Mouse (Mus musculus): Measurements from ENCODE around the gene Mtg1. TPM values are rescaled to one million over a fixed set of nuclear protein-coding genes. Genes with fewer than 3 reads are reported as not detected.

Gene Mtg1
- polyA plus RNA-seq (2015; fragmentation: Nextera tagmentation; extraction: Ambion mirVana), result 32.4 and 34.8 TPM in 2 replicates

DNA sequence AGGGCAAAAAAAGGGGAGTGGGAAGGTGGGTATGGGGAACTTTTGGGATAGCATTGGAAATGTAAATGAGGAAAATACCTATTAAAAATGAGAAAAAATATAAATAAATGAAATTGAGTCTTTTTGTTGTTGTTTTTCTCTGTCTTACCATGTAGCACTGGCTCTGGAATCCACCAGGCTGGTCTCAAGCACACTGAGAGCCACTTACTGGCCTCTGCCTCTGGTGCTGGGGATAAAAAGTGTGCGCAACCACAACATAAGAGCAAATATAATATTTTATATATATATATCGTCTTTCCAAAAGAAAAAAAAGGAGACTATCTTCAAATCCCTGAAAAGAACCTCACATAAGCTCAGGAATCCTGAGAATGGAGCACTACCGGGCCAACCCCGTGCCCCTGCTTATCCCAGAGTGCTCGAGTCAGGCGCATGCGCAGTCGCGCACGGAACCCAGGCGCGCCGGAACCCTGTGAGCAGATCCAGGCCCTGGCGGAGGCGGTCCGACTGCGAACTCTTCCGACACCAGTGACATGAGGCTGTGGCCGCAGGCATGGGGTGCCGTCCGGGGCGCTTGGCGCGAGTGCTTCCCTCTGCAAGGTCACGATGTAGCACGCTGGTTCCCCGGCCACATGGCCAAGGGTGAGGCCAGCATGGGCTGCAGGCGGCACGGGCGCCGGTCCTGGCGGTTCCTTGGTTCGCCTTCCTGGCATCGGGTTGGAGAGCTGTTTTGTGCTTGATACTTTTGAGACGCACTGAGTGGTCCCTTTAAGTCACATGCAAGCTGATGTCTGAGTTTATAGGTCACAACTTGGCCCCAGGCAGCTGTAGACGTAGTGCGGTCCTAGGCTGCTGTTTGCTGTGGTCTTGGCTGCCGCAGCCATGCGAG lies at the start of gene Mtg1:
Gene Mtg1, plus strand, starts transcription at position 430 of the 886 bp plus-strand sequence.
- Histone ChIP-seq H3K27ac (peak within 1 kb of the TSS; percentile 90), H3K4me3 (peak within 1 kb of the TSS; percentile 97), H3K9ac (peak within 1 kb of the TSS; percentile 96), H3K27me3 (replicated peaks) (no peaks in the 10 kb centered on the region), H3K4me1 (peaks cover 11% of the 10 kb centered on the region), H3K9me3 (no peaks in the 10 kb centered on the region), H3K36me3 (replicated peaks) (no peaks in the 10 kb centered on the region), H3K4me2 (peak within 1 kb of the TSS; percentile 91)
- ATAC-seq (replicated peaks), result peak; percentile 97
- WGBS, result 1% methylated on average over 39 of the region's 39 CpGs

DNA sequence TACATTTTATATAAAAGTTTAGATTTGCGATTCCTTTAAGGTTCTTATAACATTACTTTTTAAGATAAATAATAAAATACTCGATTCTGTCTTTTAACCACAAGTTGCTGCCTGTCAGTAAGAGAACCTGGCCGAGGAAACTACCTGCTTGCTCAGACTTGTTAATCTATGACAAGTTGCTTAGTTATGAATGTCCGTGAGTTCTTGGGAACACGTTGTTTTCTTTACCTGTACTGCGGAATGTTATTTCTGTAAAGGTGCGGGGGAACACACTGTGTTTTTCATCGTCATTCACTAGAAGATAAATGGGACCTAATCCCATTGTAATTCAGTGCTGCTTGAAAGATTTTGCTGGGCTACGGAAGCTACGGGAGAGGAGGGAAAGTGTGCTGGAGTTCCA lies 46.8 kb upstream of the Mtg1 start:
- H3K4me1 ChIP-seq, result no peaks in the 10 kb centered on the region
- H3K4me3 ChIP-seq, result no peak overlapping the region
- no peaks in the 10 kb centered on the region for H3K36me3 ChIP-seq (replicated peaks)
- no peaks in the 10 kb centered on the region for H3K9me3 ChIP-seq
- H3K4me2 ChIP-seq, result no peak overlapping the region
- 69% methylated on average over 10 of the region's 10 CpGs for WGBS
- no peak for ATAC-seq (replicated peaks)
- no peak overlapping the region for H3K9ac ChIP-seq
- no peaks in the 10 kb centered on the region for H3K27me3 ChIP-seq (replicated peaks)
- no peak overlapping the region for H3K27ac ChIP-seq

DNA sequence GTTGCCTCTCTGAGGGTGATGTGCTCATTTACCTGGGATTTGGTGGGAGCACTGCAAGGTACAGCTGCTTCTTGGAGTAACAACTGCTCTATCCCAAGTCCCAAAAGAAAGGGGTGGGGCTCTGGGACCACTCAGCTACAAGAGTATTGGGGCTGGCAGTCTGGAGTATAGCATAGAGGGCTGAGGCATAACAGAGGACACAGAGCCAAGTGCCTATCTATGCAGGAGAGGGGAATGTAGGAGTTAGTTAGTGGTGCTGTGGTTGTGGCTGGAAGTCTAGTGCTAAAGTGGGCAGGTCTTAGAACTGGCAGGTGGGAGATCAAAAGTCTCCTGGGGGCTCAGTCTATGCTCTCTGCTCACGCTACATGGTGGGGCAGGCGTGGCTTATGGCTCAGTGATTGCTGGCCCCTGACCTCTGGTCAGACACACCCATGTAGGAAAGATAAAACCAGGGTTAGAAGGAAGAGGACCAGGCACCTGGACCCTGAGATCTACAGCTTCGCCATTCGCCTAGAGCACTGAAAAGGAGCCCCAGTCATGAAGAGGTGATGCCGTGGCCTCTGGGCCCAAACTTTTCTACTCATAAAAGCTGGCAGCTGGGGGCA lies 44.3 kb upstream of the Mtg1 start, which contains the start of gene Prap1:
Gene Prap1, plus strand, starts transcription at position 472 of the 605 bp plus-strand sequence.
- 59% methylated on average over 5 of the region's 5 CpGs for WGBS

DNA sequence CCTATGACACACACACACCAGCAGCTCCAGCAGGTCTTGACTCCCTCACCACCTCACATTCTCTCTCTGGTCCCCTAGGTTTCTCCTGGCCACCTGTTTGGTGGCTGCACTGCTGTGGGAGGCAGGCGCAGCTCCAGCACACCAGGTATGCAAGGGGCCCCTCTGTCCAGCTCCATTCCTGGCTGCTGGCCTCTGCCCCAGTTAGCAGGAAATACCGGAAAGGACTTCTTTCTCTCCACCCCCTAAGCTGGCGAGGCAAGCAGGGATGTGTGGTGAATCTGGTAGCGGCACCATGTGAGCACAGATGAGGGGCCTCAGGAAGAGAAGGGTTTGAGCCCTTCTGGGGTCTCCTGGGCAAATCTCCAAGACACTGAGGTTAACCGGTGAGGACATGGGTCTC lies 42.4 kb upstream of the Mtg1 start:
- H3K4me3 ChIP-seq, result no peak overlapping the region
- H3K27ac ChIP-seq, result no peak overlapping the region
- no peak for ATAC-seq (replicated peaks)
- no peak overlapping the region for H3K4me2 ChIP-seq
- H3K9me3 ChIP-seq, result no peaks in the 10 kb centered on the region
- no peaks in the 10 kb centered on the region for H3K4me1 ChIP-seq
- 77% methylated on average over 5 of the region's 5 CpGs for WGBS
- no peak overlapping the region for H3K9ac ChIP-seq
- H3K36me3 ChIP-seq (replicated peaks), result no peaks in the 10 kb centered on the region
- no peaks in the 10 kb centered on the region for H3K27me3 ChIP-seq (replicated peaks)

More for the DNA sequence above, 44.3 kb upstream of the Mtg1 start, which contains the start of gene Prap1:
- no peak within 1 kb of the TSS for H3K9ac ChIP-seq
- no peak within 1 kb of the TSS for H3K4me2 ChIP-seq
- H3K27me3 ChIP-seq (replicated peaks), result no peaks in the 10 kb centered on the region
- H3K4me1 ChIP-seq, result no peaks in the 10 kb centered on the region
- H3K9me3 ChIP-seq, result no peaks in the 10 kb centered on the region
- no peak within 1 kb of the TSS for H3K4me3 ChIP-seq
- no peak for ATAC-seq (replicated peaks)
- H3K36me3 ChIP-seq (replicated peaks), result no peaks in the 10 kb centered on the region
- no peak within 1 kb of the TSS for H3K27ac ChIP-seq

DNA sequence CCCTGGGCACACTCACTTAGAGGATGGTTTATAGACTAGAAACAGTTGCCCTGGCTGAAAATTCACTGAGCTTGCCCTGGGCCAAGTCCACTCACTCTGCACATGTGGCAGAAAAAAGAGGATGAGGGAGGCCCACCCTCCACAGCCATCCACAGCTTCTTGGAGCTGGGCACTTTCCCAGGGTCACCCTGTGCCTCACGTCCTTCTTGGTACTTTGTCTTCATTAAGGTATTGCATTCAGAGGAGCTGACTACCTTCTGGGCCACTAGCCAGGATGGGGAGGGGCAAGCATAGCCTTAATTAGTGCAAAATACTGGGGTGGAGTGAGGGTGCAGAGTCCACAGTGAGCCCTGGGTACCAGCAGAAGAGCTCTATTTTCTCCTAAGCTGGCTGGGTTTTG lies 41.8 kb upstream of the Mtg1 start:
- 61% methylated on average over 1 of the region's 1 CpGs for WGBS
- no peak overlapping the region for H3K4me3 ChIP-seq
- ATAC-seq (replicated peaks), result no peak
- no peak overlapping the region for H3K4me2 ChIP-seq
- no peaks in the 10 kb centered on the region for H3K9me3 ChIP-seq
- H3K9ac ChIP-seq, result no peak overlapping the region
- H3K27ac ChIP-seq, result no peak overlapping the region
- no peaks in the 10 kb centered on the region for H3K36me3 ChIP-seq (replicated peaks)
- H3K4me1 ChIP-seq, result no peaks in the 10 kb centered on the region
- no peaks in the 10 kb centered on the region for H3K27me3 ChIP-seq (replicated peaks)

DNA sequence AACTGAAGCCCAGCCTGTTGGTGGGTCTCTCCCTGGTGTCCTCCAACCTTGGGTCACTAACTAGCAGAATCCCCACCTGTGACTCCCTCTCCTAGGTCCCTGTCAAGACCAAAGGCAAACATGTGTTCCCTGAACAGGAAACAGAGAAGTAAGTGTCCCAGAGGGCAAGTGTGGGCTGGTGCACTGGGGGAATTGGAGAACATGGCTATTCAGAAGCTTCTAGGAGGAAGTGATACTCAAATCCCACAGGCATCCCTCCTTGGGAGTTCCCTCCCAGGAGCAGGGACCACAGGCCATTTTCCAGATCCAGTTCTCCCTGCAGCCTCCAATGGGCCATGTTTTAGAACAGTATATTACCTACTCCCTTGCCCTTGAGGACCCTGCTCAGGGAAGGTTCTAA lies 41.3 kb upstream of the Mtg1 start:
- ATAC-seq (replicated peaks), result no peak
- no peak overlapping the region for H3K27ac ChIP-seq
- H3K9me3 ChIP-seq, result no peaks in the 10 kb centered on the region
- H3K9ac ChIP-seq, result no peak overlapping the region
- H3K4me2 ChIP-seq, result no peak overlapping the region
- no peaks in the 10 kb centered on the region for H3K27me3 ChIP-seq (replicated peaks)
- no peaks in the 10 kb centered on the region for H3K4me1 ChIP-seq
- no peaks in the 10 kb centered on the region for H3K36me3 ChIP-seq (replicated peaks)
- no peak overlapping the region for H3K4me3 ChIP-seq

DNA sequence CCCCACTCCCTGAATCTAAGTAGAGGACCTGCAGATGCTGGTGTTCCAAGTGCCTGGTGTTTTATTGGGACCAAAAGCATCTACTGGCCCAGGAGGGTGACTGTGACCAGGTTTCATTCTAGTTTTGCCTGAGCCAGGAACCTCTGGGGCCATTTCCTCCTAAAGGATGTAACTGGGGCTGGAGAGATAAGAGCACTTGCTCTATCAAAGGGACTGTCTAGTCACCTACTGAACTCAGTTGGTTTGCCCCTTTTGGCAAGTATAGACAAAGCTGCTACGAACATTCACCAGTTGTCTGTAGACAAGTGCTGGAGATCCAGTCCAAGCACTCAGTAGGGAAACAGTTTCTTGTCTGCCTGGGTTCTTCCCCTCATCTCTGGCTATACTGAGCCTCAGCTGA lies 38.9 kb upstream of the Mtg1 start:
- Histone ChIP-seq H3K4me2 (no peak overlapping the region), H3K27me3 (replicated peaks) (no peaks in the 10 kb centered on the region), H3K4me1 (peaks cover 12% of the 10 kb centered on the region), H3K27ac (no peak overlapping the region), H3K36me3 (replicated peaks) (no peaks in the 10 kb centered on the region), H3K9me3 (no peaks in the 10 kb centered on the region), H3K4me3 (no peak overlapping the region), H3K9ac (no peak overlapping the region)
- no peak for ATAC-seq (replicated peaks)
- 96% methylated on average over 1 of the region's 1 CpGs for WGBS

DNA sequence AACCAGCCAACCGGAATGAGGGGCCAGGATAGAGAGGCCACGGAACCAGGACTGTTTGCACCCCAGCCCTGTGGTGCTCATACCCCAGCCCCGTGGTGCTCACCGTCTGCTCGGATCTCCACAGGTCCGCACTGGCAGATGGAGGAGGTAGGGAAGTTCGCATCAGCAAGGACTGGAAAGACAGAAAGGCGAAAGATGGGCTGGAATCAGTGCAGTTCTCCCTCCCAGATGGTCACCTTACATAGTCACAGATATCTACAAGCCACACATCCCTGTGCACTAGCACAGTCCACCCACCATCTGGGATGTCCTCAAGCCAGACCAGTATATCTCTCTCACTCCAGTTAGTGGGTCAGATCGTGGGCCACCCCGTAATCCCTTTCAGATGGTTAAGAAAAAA lies 35.9 kb upstream of the Mtg1 start:
- whole genome bisulfite sequencing, result 70% methylated on average over 10 of the region's 10 CpGs
- peak overlapping the region; percentile 65 for H3K4me2 ChIP-seq
- H3K36me3 ChIP-seq (replicated peaks), result no peaks in the 10 kb centered on the region
- peaks cover 12% of the 10 kb centered on the region for H3K4me1 ChIP-seq
- no peak for ATAC-seq (replicated peaks)
- no peaks in the 10 kb centered on the region for H3K27me3 ChIP-seq (replicated peaks)
- H3K9me3 ChIP-seq, result no peaks in the 10 kb centered on the region
- H3K27ac ChIP-seq, result no peak overlapping the region
- peak overlapping the region; percentile 42; the same call in 1 of the 2 replicates for H3K9ac ChIP-seq
- peak overlapping the region; percentile 38 for H3K4me3 ChIP-seq

DNA sequence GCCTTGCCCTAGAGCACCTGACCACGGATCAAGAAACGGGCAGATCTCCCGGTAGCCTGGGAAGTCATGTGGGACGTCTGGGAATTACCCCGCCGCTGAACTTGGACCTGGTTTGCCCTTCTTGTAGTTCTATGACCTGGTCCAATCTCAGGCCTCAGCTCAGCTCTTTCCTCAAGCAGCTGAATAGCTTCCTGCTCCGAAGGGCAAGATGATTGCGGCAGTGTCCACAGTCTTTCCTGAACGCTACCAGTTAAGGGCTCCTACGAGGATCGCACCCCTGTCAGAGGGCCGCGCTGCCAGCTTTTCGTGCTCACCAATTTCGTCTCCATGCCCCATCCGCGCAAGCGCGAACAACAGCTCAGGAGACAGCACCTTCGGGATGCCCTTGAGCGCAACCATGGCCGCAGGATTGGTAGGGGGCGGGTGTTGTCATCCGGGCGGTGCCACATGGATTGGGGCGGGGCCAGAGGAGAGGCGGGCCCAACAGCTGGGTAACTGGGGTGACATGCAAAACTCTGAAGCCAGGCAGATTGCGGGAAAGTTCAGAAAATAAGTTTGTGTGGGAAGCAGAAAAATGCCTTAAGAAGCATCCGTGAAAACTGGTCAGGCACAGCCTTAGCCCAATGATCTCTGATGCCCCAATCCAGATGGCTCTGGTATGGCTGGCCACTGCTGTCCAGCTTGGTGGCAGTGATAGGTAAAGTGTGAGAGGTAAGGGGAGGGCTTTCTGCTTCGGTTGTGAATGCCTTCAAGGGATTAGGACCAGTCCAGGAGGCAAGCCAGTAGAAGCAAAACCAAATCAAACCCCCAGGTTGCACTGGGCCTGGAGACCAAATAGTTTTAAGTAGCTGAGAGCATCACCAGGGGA lies 35.1 kb upstream of the Mtg1 start, which contains the start of gene Fuom:
Gene Fuom, minus strand, starts transcription at position 449 of the 868 bp plus-strand sequence.
- Histone ChIP-seq H3K4me2 (peak within 1 kb of the TSS; percentile 65), H3K36me3 (replicated peaks) (no peaks in the 10 kb centered on the region), H3K9me3 (no peaks in the 10 kb centered on the region), H3K4me3 (peak within 1 kb of the TSS; percentile 38), H3K4me1 (peaks cover 12% of the 10 kb centered on the region), H3K9ac (peak within 1 kb of the TSS; percentile 42), H3K27me3 (replicated peaks) (no peaks in the 10 kb centered on the region), H3K27ac (peak within 1 kb of the TSS; percentile 49)
- ATAC-seq (replicated peaks), result peak; percentile 85
- 2% methylated on average over 30 of the region's 30 CpGs for WGBS

DNA sequence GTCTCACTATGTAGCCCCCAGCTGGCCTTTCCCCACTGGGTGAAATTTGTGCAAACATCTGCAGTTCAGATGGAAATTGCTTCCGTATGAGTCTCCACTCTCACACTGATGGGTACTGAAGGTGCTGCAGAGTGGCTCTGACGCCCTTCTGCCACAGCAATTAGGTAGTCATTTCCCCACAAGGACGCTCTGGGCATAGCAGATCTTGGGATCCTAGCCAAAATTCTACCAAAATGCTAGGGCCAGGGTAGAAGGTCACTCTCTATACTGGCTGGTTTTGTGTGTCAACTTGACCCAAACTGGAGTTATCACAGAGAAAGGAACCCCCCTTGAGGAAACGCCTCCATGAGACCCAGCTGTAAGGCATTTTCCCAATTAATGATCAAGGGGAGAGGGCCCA lies 33.4 kb upstream of the Mtg1 start:
- ATAC-seq (replicated peaks), result no peak
- no peak overlapping the region for H3K9ac ChIP-seq

DNA sequence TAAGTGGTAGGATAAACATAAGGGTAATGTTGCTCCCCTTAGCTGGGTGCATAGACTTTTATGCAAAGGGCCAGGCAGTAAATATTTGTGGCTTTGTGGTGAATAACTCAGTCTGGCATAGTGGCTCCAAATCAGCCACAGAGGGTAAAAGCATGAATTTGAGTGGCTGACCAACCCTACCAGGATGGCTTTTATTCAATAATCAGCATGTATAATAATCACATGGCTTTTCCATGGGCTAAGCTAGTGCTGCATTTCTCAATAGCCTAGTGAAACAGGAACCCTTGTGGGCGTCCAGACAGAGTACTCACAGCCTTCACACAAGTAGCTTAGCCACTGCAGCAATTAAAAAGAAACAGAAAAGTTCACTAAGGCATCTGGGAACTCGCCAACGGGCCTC lies 25.4 kb upstream of the Mtg1 start:
- 73% methylated on average over 3 of the region's 3 CpGs for WGBS
- peaks cover 31% of the 10 kb centered on the region for H3K36me3 ChIP-seq (replicated peaks)
- H3K27me3 ChIP-seq (replicated peaks), result no peaks in the 10 kb centered on the region
- no peak overlapping the region for H3K27ac ChIP-seq
- H3K4me1 ChIP-seq, result peaks cover 3% of the 10 kb centered on the region
- H3K4me3 ChIP-seq, result no peak overlapping the region
- no peak overlapping the region for H3K4me2 ChIP-seq
- H3K9ac ChIP-seq, result no peak overlapping the region
- ATAC-seq (replicated peaks), result no peak
- no peaks in the 10 kb centered on the region for H3K9me3 ChIP-seq

More for the DNA sequence above, 33.4 kb upstream of the Mtg1 start:
- Histone ChIP-seq H3K4me2 (no peak overlapping the region), H3K4me1 (peaks cover 12% of the 10 kb centered on the region), H3K27me3 (replicated peaks) (no peaks in the 10 kb centered on the region), H3K36me3 (replicated peaks) (peaks cover 11% of the 10 kb centered on the region), H3K27ac (no peak overlapping the region), H3K9me3 (no peaks in the 10 kb centered on the region), H3K4me3 (no peak overlapping the region)
- 85% methylated on average over 4 of the region's 4 CpGs for WGBS
